Mouse (Mus musculus) cerebellum, adult 2 months (tissue): ENCODE data around the gene Pip4k2b. TPM values are rescaled to one million over a fixed set of nuclear protein-coding genes. Genes with fewer than 3 reads are reported as not detected.

ENCODE experiments used
- DNase-seq, 2 experiments: peaks; one replicate each; pipeline ENCODE4 v3.0.0; 2021
- H3K27ac ChIP-seq: fragments of 200-500 bp; 2 replicates; pipeline ENCODE4 v1.5.1; 2012; ENCODE audit warnings: low read length, control low read depth, inconsistent platforms; ENCODE audit not compliant: insufficient read depth
- H3K27me3 ChIP-seq: fragments of 200-500 bp; 2 replicates; pipeline ENCODE4 v1.6.1; 2012; ENCODE audit warnings: inconsistent platforms, mild to moderate bottlenecking, low read length, moderate library complexity; ENCODE audit not compliant: control insufficient read depth, insufficient read depth
- H3K4me1 ChIP-seq: fragments of 200-500 bp; 2 replicates; pipeline ENCODE4 v1.6.1; 2011; ENCODE audit warnings: low read length; ENCODE audit not compliant: control insufficient read depth, insufficient read depth
- H3K4me3 ChIP-seq: fragments of 200-500 bp; replicated peaks from 2 replicates; pipeline ENCODE3; 2011; ENCODE audit warnings: mild to moderate bottlenecking, low read depth, low read length, control low read depth; ENCODE audit not compliant: insufficient read depth
- CTCF ChIP-seq: fragments of 200-500 bp; IDR thresholded peaks from 2 replicates; pipeline ENCODE4 v1.5.1; 2011; ENCODE audit warnings: low read depth, mild to moderate bottlenecking, control low read depth, low read length, moderate library complexity, borderline replicate concordance; ENCODE audit not compliant: insufficient read depth
- POLR2A ChIP-seq: fragments of 200-500 bp; IDR thresholded peaks from 2 replicates; pipeline ENCODE4 v1.6.1; 2011; ENCODE audit warnings: low read length, control low read depth, borderline replicate concordance; ENCODE audit not compliant: insufficient read depth
- whole genome bisulfite sequencing: fragments of 180-500 bp; shearing (Covaris S2); methylation state at CpG from one replicate; pipeline ENCODE4 v1.1.7; 2018; 5-methylcytosine and 5-hydroxymethylcytosine counted together
- polyA plus RNA-seq: library from polyadenylated mRNA; depleted of rRNA; stranded (reverse); fragments of >200 nt; gene quantifications from 2 replicates; pipeline ENCODE4 v1.2.3, GENCODE M21; 2012

The Pip4k2b gene
- polyA plus RNA-seq, 1 experiment = 49.5 TPM

GRCm38 (mm10) chr11:97680430-97680829 lies 64.1 kb downstream of the Pip4k2b start:
- H3K27me3 ChIP-seq = no peaks in the 10 kb centered on the region
- H3K4me3 ChIP-seq = no peak overlapping the region
- DNase-seq = no peak
- no peak overlapping the region for H3K27ac ChIP-seq
- 39% methylated on average over 12 of the region's 12 CpGs for WGBS
- TF ChIP-seq POLR2A (no peak), CTCF (no peak)
- H3K4me1 ChIP-seq = peaks cover 8% of the 10 kb centered on the region

GRCm38 (mm10) chr11:97678301-97678700 lies 66.2 kb downstream of the Pip4k2b start:
- H3K4me1 ChIP-seq = no peaks in the 10 kb centered on the region
- DNase-seq = no peak
- no peaks in the 10 kb centered on the region for H3K27me3 ChIP-seq
- H3K4me3 ChIP-seq = no peak overlapping the region
- TF ChIP-seq POLR2A (no peak), CTCF (no peak)
- no peak overlapping the region for H3K27ac ChIP-seq
- 57% methylated on average over 13 of the region's 15 CpGs for WGBS

- TF ChIP-seq POLR2A (no peak), CTCF (no peak)
- WGBS = 74% methylated on average over 8 of the region's 8 CpGs
Measured at GRCm38 (mm10) chr11:97677842-97678241, 66.7 kb downstream of the Pip4k2b start.

GRCm38 (mm10) chr11:97677381-97677780 lies 67.1 kb downstream of the Pip4k2b start:
- no peak for DNase-seq
- Histone ChIP-seq H3K4me3 (no peak overlapping the region), H3K4me1 (no peaks in the 10 kb centered on the region), H3K27me3 (no peaks in the 10 kb centered on the region), H3K27ac (no peak overlapping the region)
- WGBS = 59% methylated on average over 15 of the region's 15 CpGs
- no peak for TF ChIP-seq CTCF
- no peak for TF ChIP-seq POLR2A

More at GRCm38 (mm10) chr11:97677842-97678241, 66.7 kb downstream of the Pip4k2b start:
- no peak for DNase-seq
- no peaks in the 10 kb centered on the region for H3K4me1 ChIP-seq
- no peak overlapping the region for H3K4me3 ChIP-seq
- no peaks in the 10 kb centered on the region for H3K27me3 ChIP-seq
- H3K27ac ChIP-seq = no peak overlapping the region

GRCm38 (mm10) chr11:97676050-97676754 lies 68.3 kb downstream of the Pip4k2b start:
- H3K4me1 ChIP-seq = no peaks in the 10 kb centered on the region
- 86% methylated on average over 15 of the region's 15 CpGs for WGBS
- H3K4me3 ChIP-seq = no peak overlapping the region
- H3K27ac ChIP-seq = no peak overlapping the region
- DNase-seq = no peak
- no peaks in the 10 kb centered on the region for H3K27me3 ChIP-seq
- TF ChIP-seq CTCF (no peak), POLR2A (no peak)

GRCm38 (mm10) chr11:97673148-97673547 lies 71.4 kb downstream of the Pip4k2b start:
- 84% methylated on average over 11 of the region's 11 CpGs for WGBS
- Histone ChIP-seq H3K4me1 (peaks cover 22% of the 10 kb centered on the region), H3K4me3 (no peak overlapping the region), H3K27ac (no peak overlapping the region), H3K27me3 (no peaks in the 10 kb centered on the region)
- TF ChIP-seq CTCF = no peak
- no peak for TF ChIP-seq POLR2A
- DNase-seq = no peak

GRCm38 (mm10) chr11:97671177-97671527 lies 73.4 kb downstream of the Pip4k2b start:
- peaks cover 29% of the 10 kb centered on the region for H3K4me1 ChIP-seq
- no peak for TF ChIP-seq CTCF
- TF ChIP-seq POLR2A = no peak
- H3K4me3 ChIP-seq = no peak overlapping the region
- no peak for DNase-seq
- 52% methylated on average over 2 of the region's 2 CpGs for WGBS
- H3K27ac ChIP-seq = no peak overlapping the region
- H3K27me3 ChIP-seq = no peaks in the 10 kb centered on the region

GRCm38 (mm10) chr11:97670234-97671176 lies 74.0 kb downstream of the Pip4k2b start:
- WGBS = 61% methylated on average over 13 of the region's 13 CpGs
- Histone ChIP-seq H3K4me1 (peaks cover 29% of the 10 kb centered on the region), H3K4me3 (no peak overlapping the region), H3K27ac (no peak overlapping the region), H3K27me3 (no peaks in the 10 kb centered on the region)
- TF ChIP-seq POLR2A (no peak), CTCF (0 out of 2 replicates have a peak, but pooled peaks have one; percentile 15)
- no peak for DNase-seq
